Mouse (Mus musculus): ENCODE results near the gene Sdc3.

Sdc3 gene

GRCm38 (mm10) chr4:130792376-130793179 is at the start of gene Sdc3:
TSS of gene Sdc3 (plus strand) at chr4:130792537.
- DNase-seq (ENCODE audit: extremely low read depth, low read depth): no peak

DNA sequence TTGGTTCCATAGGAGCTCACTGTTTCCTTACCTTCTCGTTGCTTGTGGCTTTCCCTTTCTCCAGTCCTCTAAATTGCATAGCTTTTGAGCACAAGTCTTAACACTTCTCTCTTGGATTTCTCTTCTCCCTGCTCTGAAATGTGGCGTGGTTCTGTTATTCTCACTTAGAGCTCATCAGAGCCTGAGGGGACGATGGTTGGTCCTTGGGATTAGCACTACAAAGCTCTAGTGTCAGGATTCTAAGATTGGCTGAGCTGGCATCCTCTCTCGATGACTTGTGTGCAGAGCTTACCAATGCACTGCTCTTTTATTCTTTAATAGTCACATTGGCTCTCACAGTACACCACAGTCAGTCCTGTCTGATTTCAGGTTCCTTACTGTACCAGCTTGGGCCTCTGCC is 48.3 kb upstream of the Sdc3 start:
- no peak for DNase-seq (ENCODE audit: extremely low read depth, low read depth)

- DNase-seq (ENCODE audit: extremely low read depth, low read depth): no peak
Measured at GRCm38 (mm10) chr4:130745561-130746306, 46.6 kb upstream of the Sdc3 start.

DNA sequence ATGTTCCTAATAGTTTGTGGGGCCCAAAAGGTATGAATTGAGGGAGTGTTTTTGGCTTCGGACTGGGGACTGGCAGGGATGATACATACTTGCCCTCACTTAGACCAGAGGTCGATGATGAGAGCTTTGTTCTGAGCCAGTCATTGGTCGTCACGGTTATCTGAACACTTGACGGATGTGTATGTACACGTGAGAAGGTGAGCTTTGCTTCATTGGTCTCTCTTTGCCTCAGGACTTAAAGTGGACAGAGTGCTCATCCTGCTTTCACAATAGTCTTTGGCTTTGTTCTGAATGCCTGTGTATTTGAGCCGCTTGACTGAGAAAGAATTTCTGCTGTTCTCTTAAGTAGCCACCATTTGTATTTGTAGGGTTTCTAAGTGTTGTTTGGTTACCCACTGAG is 42.8 kb upstream of the Sdc3 start:
- no peak for DNase-seq (ENCODE audit: extremely low read depth, low read depth)

GRCm38 (mm10) chr4:130751966-130752365 is 40.4 kb upstream of the Sdc3 start:
- DNase-seq (ENCODE audit: extremely low read depth, low read depth): no peak

- DNase-seq (ENCODE audit: extremely low read depth, low read depth): no peak
Measured at GRCm38 (mm10) chr4:130752591-130752990, 39.7 kb upstream of the Sdc3 start.

DNA sequence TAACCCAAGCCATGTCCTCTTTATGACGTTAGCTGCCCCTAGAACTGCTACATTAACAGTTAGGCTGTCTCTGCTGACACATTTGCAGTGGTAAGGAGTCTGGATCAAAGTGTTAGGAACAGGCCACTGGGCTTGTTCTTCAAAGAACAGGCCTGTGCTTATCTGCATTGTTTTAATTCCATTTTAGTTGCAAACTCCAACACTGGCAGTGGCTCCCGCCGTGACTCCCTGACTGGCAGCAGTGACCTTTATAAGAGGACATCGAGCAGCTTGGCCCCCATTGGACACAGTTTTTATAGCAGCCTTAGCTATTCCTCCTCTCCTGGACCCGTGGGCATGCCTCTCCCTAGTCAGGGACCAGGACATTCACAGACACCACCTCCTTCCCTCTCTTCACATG is 38.6 kb upstream of the Sdc3 start:
- DNase-seq (ENCODE audit: extremely low read depth, low read depth): no peak

DNA sequence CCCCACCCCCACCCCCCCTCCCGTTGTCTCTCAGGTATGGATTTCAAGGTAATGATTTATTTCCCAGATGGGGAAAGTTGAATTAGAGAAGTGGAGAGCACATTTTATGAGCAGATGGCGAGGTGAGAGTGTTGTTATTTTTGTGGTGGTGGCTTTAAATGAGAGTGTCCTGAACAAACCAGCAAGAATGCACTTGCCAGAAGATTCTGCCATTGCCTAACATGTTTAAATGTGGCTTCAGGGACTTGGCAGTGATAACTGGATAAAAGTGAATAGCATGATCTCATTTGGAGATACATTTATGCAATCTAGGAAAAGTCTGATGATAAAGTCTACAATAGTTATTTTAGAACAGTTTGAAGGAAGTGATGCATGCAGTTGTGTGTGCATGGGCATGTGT is 37.6 kb upstream of the Sdc3 start:
- DNase-seq (ENCODE audit: extremely low read depth, low read depth): no peak

DNA sequence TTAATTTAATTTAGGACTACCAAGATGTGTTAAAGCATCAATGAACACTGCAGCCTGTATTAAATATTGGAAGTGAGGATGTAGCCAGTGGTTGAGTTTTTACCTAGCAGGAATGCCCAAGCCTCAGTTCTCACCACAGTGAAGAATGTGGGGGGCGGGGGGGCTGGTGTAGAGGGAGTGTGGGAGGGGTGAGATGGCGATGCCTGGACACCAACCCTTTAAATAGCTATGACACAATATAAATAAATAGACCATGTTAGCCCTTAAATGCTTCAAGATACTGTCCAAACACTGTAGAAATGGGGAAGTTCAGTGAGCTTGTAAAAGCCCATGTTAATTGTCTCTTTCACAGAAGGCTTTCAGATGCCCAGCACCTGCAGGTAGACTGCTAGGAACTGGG is 32.5 kb upstream of the Sdc3 start:
- DNase-seq (ENCODE audit: extremely low read depth, low read depth): no peak

GRCm38 (mm10) chr4:130761809-130762208 is 30.5 kb upstream of the Sdc3 start:
- DNase-seq (ENCODE audit: extremely low read depth, low read depth): no peak

- DNase-seq (ENCODE audit: extremely low read depth, low read depth): no peak
Measured at GRCm38 (mm10) chr4:130765399-130766160, 26.8 kb upstream of the Sdc3 start.

DNA sequence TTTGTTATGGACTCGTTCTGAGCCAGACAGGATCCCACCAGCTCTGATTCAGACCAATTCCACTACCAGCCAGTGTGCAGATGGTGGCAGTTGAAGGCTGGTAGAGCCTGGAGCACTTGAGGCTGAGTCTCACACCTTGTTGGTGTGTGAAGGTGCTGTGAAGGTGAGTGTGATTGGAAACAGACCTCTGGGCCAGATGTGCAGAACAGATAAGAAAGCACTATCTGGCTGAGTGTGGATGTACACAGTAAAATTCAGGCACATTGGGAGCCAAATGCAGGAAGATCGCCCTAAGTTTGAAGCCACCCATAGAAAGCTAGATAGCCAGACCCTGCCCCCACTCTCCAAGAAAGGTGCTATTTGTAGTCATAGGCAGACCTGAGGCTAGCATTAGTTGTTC is 25.9 kb upstream of the Sdc3 start:
- DNase-seq (ENCODE audit: extremely low read depth, low read depth): no peak

GRCm38 (mm10) chr4:130766926-130767325 is 25.4 kb upstream of the Sdc3 start:
- no peak for DNase-seq (ENCODE audit: extremely low read depth, low read depth)

DNA sequence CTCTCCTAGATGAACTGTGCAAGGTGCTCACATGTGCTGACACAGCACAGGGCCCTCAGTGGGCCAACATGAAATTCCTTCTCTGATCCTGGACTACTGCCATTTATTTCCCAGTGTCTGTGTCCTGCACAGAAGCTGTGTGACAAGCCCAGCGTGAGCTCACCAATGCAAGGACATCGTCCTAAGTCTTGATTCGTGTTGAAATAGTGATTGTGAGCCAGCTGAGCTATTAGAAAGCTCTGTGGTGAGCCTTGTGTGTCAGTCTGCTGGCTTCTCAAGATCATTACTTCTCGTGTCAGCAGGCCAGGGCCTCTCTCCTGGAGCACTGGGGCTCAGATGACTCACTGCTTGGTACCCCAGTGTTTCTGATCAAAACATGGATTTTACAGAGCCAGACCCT is 18.4 kb upstream of the Sdc3 start:
- no peak for DNase-seq (ENCODE audit: extremely low read depth, low read depth)

- DNase-seq (ENCODE audit: extremely low read depth, low read depth): no peak
Measured at GRCm38 (mm10) chr4:130774822-130775221, 17.5 kb upstream of the Sdc3 start.

GRCm38 (mm10) chr4:130777647-130778046 is 14.7 kb upstream of the Sdc3 start:
- no peak for DNase-seq (ENCODE audit: extremely low read depth, low read depth)

DNA sequence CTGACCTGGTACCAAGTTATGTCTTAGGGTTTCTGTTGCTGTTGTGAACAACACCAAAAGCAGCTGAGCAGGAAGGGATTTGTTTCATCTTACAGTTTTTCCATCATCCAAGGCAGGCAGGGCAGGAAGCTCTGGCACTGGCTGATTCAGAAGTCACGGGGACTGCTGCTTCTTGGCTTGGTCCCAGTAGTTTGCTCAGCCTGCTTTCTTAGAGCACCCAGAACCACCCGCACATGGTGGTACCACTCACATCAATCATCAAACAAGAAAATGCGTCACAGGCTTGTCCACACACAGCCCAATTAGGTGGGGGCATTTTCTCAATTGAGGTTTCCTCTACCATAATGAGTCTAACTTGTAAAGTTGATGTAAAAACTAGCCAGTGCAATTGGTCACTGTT is 13.3 kb upstream of the Sdc3 start:
- DNase-seq (ENCODE audit: extremely low read depth, low read depth): no peak

- DNase-seq (ENCODE audit: extremely low read depth, low read depth): no peak
Measured at GRCm38 (mm10) chr4:130782492-130782891, 9.8 kb upstream of the Sdc3 start.

- DNase-seq (ENCODE audit: extremely low read depth, low read depth): peak; percentile 26
Measured at GRCm38 (mm10) chr4:130784755-130785154, 7.6 kb upstream of the Sdc3 start.

DNA sequence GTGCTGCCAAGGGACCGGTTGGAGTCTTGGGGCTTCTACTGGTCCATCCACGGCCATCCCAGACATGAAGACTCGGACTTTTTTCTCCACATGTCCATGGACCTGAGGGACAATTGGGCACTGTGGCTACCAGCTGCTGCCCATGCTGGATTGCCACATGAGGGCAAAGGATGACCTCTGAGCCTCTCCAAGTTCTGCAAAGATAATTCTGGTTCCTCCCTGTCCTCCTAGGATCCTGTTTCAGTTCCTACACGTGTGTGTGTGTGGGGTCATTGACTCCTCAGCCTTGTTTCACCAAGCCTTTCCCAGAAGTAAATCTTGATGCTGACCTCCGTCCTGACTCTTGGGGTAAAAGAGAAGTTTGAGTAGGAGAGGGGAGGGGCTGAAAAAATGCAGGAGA is 4.8 kb upstream of the Sdc3 start:
- no peak for DNase-seq (ENCODE audit: extremely low read depth, low read depth)

DNA sequence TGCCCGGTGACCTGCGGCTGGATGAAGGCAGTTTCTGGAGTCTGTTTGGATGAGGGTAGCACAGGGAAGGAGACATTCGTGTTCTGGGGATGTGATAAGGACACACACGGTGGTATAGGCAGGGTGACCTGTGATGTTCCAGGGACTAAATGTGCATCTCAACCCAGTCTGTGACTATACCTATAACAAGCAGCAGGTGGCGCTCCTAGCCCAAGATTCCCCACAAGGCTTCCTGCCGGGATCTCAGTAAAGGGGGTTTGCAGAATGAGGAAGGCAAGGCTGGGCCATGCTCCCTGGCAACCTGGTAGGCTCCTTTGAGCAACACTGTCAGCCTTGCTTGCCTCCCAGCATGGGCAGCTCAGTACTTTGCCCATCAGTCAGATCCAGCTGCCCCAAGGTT is 2.2 kb upstream of the Sdc3 start:
- peak; percentile 69 for DNase-seq (ENCODE audit: extremely low read depth, low read depth)

DNA sequence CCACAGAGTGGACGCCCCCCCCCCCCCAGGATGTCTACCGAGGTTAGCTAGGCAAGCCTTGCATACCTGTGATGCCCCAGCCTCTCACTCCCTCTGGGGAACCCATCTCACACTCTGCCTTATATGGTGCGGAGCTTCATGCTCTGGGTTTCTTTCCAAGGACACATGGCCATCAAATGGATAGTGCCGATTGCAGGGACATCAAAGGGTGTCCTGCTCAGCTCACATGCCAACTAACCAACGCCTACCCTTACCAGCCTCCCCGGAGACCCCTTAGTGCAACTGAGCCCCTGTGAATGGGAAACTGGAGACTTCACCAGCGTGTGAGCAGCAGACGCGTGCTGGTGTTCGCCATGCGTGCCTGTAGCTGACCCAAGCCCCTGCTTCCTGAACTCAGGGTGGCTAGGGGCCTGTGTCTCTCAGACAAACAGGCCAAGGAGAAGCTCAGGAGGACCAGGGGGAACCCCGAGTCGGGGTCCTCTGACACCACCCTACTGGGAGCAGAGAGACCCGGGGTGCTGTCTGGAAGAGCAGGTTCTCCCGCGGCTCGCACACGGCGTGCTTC is 444 bp upstream of the Sdc3 start:
- no peak for DNase-seq (ENCODE audit: extremely low read depth, low read depth)

Data from MEL-GATA-1-ER (cell line).